Mouse (Mus musculus) CH12.LX (cell line): ENCODE measurements at regions not wholly inside any gene's neighbourhood (a gene's known extent, or its start where the extent isn't known, plus 50 kb on each side); places are given as distances from the start of the nearest gene placed in this dataset.

Source experiments
- DNase-seq: peaks from one replicate; pipeline ENCODE4 v3.0.0-alpha.2; 2013; ENCODE audit errors: extremely low read depth
- H3K27ac ChIP-seq: 2 replicates; pipeline ENCODE4 v1.5.1; 2012; ENCODE audit warnings: low read depth, mild to moderate bottlenecking, control low read depth, moderate library complexity; ENCODE audit not compliant: insufficient read depth
- H3K27me3 ChIP-seq: replicated peaks from 2 replicates; pipeline ENCODE3; 2012; ENCODE audit warnings: inconsistent platforms
- H3K36me3 ChIP-seq, 2 experiments: replicated peaks in 1 of 2; 2 replicates each; pipeline versions ENCODE3 to v1.6.1; 2012; ENCODE audit warnings: inconsistent platforms in 1 of 2, low read length in 1 of 2, mild to moderate bottlenecking in 1 of 2, mixed read lengths in 1 of 2, moderate library complexity in 1 of 2; ENCODE audit not compliant: control insufficient read depth in 1 of 2, insufficient read depth in 1 of 2
- H3K4me1 ChIP-seq, 2 experiments: 2 replicates each; pipeline ENCODE4 v1.6.1; 2012; ENCODE audit warnings: inconsistent platforms in 1 of 2, moderate library complexity in 1 of 2; ENCODE audit not compliant: insufficient read depth in 2 of 2, control insufficient read depth in 1 of 2
- H3K4me2 ChIP-seq: 2 replicates; pipeline ENCODE4 v1.6.1; 2012; ENCODE audit warnings: low read depth, mild to moderate bottlenecking, control low read depth; ENCODE audit not compliant: poor library complexity, insufficient read depth, severe bottlenecking
- H3K4me3 ChIP-seq, 3 experiments: fragments of 150-350 bp in 1 of 3; sonication (generic) in 1 of 3; replicated peaks in 1 of 3; 2 replicates each; pipeline versions ENCODE3 to v1.5.1; 2011 to 2012; ENCODE audit warnings: low read depth in 2 of 3, low read length in 2 of 3, mild to moderate bottlenecking in 2 of 3, moderate library complexity in 2 of 3, control low read depth in 1 of 3, improper control_type of control experiment in 1 of 3, inconsistent platforms in 1 of 3, mixed read lengths in 1 of 3; ENCODE audit not compliant: poor library complexity in 1 of 3
- H3K79me2 ChIP-seq: replicated peaks from 2 replicates; pipeline ENCODE4 v1.6.1; 2012; ENCODE audit warnings: mild to moderate bottlenecking, moderate library complexity; ENCODE audit not compliant: control insufficient read depth, poor library complexity, insufficient read depth, severe bottlenecking; ENCODE audit errors: extremely low read depth
- H3K9ac ChIP-seq: 2 replicates; pipeline ENCODE4 v1.6.1; 2012; ENCODE audit warnings: low read depth, mild to moderate bottlenecking, control low read depth, moderate library complexity; ENCODE audit not compliant: insufficient read depth
- H3K9me3 ChIP-seq: replicated peaks from 2 replicates; pipeline ENCODE3; 2012; ENCODE audit warnings: low read length, inconsistent platforms, mixed read lengths
- BHLHE40 ChIP-seq: IDR thresholded peaks from 2 replicates; pipeline ENCODE4 v1.6.1; 2011; ENCODE audit warnings: mild to moderate bottlenecking, low read depth, low read length, improper control_type of control experiment
- CTCF ChIP-seq, 2 experiments: IDR thresholded peaks in 1 of 2; conservative IDR thresholded peaks in 1 of 2; 2 replicates each; pipeline ENCODE4 v1.5.1; 2011 to 2012; ENCODE audit warnings: low read depth in 2 of 2, low read length in 2 of 2, improper control_type of control experiment in 1 of 2, inconsistent platforms in 1 of 2, mild to moderate bottlenecking in 1 of 2, moderate library complexity in 1 of 2
- E2F4 ChIP-seq: IDR thresholded peaks from 2 replicates; pipeline ENCODE4 v1.6.1; 2011; ENCODE audit warnings: low read depth, low read length, improper control_type of control experiment; ENCODE audit not compliant: insufficient replicate concordance
- IRF4 ChIP-seq: IDR thresholded peaks from 2 replicates; pipeline ENCODE4 v1.6.1; 2014; ENCODE audit warnings: low read depth, mild to moderate bottlenecking, inconsistent platforms, low read length, improper control_type of control experiment
- JUN ChIP-seq: IDR thresholded peaks from 2 replicates; pipeline ENCODE4 v1.6.1; 2011; ENCODE audit warnings: low read depth, mild to moderate bottlenecking, low read length, improper control_type of control experiment, moderate library complexity; ENCODE audit not compliant: insufficient read depth
- JUND ChIP-seq: conservative IDR thresholded peaks from 2 replicates; pipeline ENCODE4 v1.6.1; 2011; ENCODE audit warnings: low read depth, low read length, improper control_type of control experiment
- MEF2A ChIP-seq: IDR thresholded peaks from 2 replicates; pipeline ENCODE4 v1.6.1; 2014; ENCODE audit warnings: low read depth, mild to moderate bottlenecking, inconsistent platforms, low read length, improper control_type of control experiment, borderline replicate concordance
- MXI1 ChIP-seq: IDR thresholded peaks from 2 replicates; pipeline ENCODE4 v1.6.1; 2011; ENCODE audit warnings: mild to moderate bottlenecking, low read depth, low read length, improper control_type of control experiment
- NRF1 ChIP-seq: IDR thresholded peaks from 2 replicates; pipeline ENCODE4 v1.6.1; 2014; ENCODE audit warnings: low read depth, mild to moderate bottlenecking, inconsistent platforms, low read length, improper control_type of control experiment, moderate library complexity
- PAX5 ChIP-seq: IDR thresholded peaks from 2 replicates; pipeline ENCODE4 v1.6.1; 2012; ENCODE audit warnings: low read length, inconsistent platforms, mixed read lengths
- RAD21 ChIP-seq: IDR thresholded peaks from 2 replicates; pipeline ENCODE4 v1.6.1; 2011; ENCODE audit warnings: low read depth, mild to moderate bottlenecking, low read length, improper control_type of control experiment, moderate library complexity
- TCF12 ChIP-seq: IDR thresholded peaks from 2 replicates; pipeline ENCODE4 v1.6.1; 2014; ENCODE audit warnings: low read depth, mild to moderate bottlenecking, inconsistent platforms, low read length, improper control_type of control experiment
- USF1 ChIP-seq: IDR thresholded peaks from 2 replicates; pipeline ENCODE4 v1.6.1; 2014; ENCODE audit warnings: low read depth, mild to moderate bottlenecking, inconsistent platforms, low read length, improper control_type of control experiment
- USF2 ChIP-seq: conservative IDR thresholded peaks from 2 replicates; pipeline ENCODE4 v1.6.1; 2011; ENCODE audit warnings: low read depth, low read length, improper control_type of control experiment
- ZC3H11A ChIP-seq: IDR thresholded peaks from 2 replicates; pipeline ENCODE4 v1.6.1; 2012; ENCODE audit warnings: low read depth, mild to moderate bottlenecking, inconsistent platforms, low read length, improper control_type of control experiment
- ZKSCAN1 ChIP-seq: IDR thresholded peaks from 2 replicates; pipeline ENCODE4 v1.6.1; 2012; ENCODE audit warnings: low read depth, inconsistent platforms, low read length, improper control_type of control experiment, borderline replicate concordance
- ZMIZ1 ChIP-seq: IDR thresholded peaks from 2 replicates; pipeline ENCODE4 v1.6.1; 2012; ENCODE audit warnings: low read depth, mild to moderate bottlenecking, inconsistent platforms, low read length, improper control_type of control experiment
- ZNF384 ChIP-seq: IDR thresholded peaks from 2 replicates; pipeline ENCODE4 v1.6.1; 2012; ENCODE audit warnings: low read depth, low read length, improper control_type of control experiment, inconsistent platforms
- dilution Hi-C: fragments of 300-500 bp; cut with MboI; formaldehyde crosslinking; loops from 2 replicates; pipeline ENCODE4 v1.14.3; 2020; ENCODE audit warnings: low sequenced_read_pairs; ENCODE audit not compliant: extremely low pct_unique_long_range_greater_than_20kb, extremely low pct_ligation_motif_present
- in situ Hi-C: fragments of 300-500 bp; cut with MboI; formaldehyde crosslinking; loops from 3 replicates; pipeline ENCODE4 v1.14.3; 2019; ENCODE audit warnings: low sequenced_read_pairs, low pct_ligation_motif_present, low pct_unique_long_range_greater_than_20kb, mixed read lengths

DNA sequence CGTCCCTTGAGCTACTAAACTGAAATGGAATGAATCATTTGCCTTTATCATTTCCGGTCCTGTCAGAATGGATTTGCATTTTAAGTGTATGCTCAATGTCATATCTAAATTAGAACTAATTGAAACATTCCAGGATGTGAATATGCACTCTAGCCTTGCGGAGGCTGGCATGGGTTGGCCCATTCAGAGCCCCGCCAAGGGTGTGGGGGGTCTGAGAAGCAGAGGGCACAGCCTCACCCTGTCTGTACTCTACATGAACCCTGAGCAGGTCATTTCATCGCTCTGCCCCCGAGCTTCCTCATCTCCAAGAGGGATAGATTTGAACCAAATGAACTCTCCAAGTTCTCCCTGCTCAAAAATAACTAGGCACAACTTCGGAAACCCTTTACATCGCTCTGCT, 250.1 kb upstream of the Cdh5 start:
- no peaks in the 10 kb centered on the region for H3K79me2 ChIP-seq
- no peak overlapping the region for H3K9ac ChIP-seq
- H3K4me1 ChIP-seq: peaks cover 0 to 14% of the 10 kb centered on the region in 2 experiments; a peak in 2 of 4 replicates
- dilution Hi-C loops (no loop called here), in situ Hi-C loops (no loop called here)
- H3K4me3 ChIP-seq: no peak overlapping the region
- no peaks in the 10 kb centered on the region for H3K36me3 ChIP-seq
- H3K4me2 ChIP-seq: no peak overlapping the region
- H3K27ac ChIP-seq: no peak overlapping the region
- TF ChIP-seq ZKSCAN1 (no peak), ZC3H11A (no peak), MEF2A (no peak), ZNF384 (no peak), NRF1 (no peak), PAX5 (no peak), USF1 (no peak), RAD21 (no peak), IRF4 (no peak), JUN (no peak), JUND (no peak), ZMIZ1 (no peak), BHLHE40 (no peak), TCF12 (no peak)
- TF ChIP-seq, all 38 proteins: peak for 0
- no peak for DNase-seq
- Histone ChIP-seq H3K27me3 (peaks cover 2% of the 10 kb centered on the region), H3K9me3 (no peaks in the 10 kb centered on the region)

DNA sequence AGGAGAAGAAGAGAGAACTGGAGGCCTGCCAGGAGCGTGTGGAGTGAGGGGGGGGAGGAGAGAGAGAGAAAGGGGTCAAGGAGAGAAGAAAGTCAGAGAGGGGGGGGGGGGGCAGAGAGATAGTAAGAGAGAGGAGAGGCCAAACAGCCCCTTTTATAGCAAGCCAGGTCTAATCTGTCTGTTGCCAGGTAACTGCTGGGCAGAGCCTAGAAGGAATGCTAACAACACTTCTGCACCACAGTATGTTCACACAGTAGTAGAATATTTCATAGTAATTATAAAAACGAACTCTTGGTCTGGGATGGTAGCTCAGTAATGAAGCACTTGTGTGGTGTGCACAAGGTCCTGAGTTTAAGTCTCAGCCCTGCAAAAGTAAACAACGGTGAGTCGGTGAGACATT, 248.4 kb upstream of the Cdh5 start:
- Histone ChIP-seq H3K79me2 (no peaks in the 10 kb centered on the region), H3K27ac (no peak overlapping the region), H3K4me1 (peaks cover 0 to 14% of the 10 kb centered on the region in 2 experiments; a peak in 2 of 4 replicates), H3K4me2 (no peak overlapping the region), H3K9ac (no peak overlapping the region), H3K4me3 (no peak overlapping the region), H3K9me3 (no peaks in the 10 kb centered on the region), H3K36me3 (no peaks in the 10 kb centered on the region), H3K27me3 (peaks cover 2% of the 10 kb centered on the region)
- no peak for DNase-seq
- in situ Hi-C loops: no loop called here
- dilution Hi-C loops: no loop called here
- TF ChIP-seq CTCF (conservative IDR thresholded peaks at IDR 0.05 in 1 of 2, IDR thresholded peaks at IDR 0.05 in 1 of 2; ENCODE audit: low read depth in 2 of 2, low read length in 2 of 2) (no peak), USF2 (no peak), E2F4 (no peak), USF1 (no peak), MXI1 (no peak)
